Mouse (Mus musculus): ENCODE data around the gene Chn1.

Gene Chn1

DNA sequence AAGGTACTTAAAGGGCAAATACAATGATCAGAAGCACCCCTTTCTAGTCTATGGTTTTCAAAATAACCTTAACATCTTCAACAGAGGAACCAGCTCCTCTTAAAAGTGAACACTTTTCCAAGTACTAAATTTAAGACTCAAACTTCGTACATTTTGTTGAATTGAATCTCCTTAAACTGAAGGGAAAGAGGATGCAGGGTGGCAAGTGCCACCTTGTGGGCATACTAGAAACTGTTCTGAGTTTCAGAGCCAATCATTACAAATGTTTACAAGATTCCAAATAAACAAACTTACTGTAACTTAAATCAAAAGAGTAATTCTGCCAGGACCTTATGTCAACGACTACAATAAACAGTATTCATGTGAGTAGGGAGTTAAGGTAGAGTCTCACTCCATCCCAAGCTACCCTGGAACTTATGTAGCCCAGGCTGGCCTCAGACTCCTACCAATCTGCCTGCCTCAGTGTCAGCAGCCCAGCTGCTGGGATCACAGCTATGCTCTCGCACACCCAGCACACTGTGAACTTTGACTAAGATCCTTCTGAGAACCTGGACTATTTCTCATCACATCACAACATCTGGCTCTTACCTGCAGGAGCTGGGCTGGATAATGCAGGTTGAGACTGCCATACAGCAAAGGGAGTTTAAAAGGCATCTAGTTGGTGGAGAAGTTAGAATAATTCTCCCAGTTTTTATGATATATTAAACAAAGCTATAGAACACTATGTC is 29.3 kb downstream of the Chn1 start:
- DNase-seq (ENCODE audit: low spot score) = no peak

GRCm38 (mm10) chr2:73741286-73741685 is 33.9 kb downstream of the Chn1 start:
- DNase-seq (ENCODE audit: low spot score) = no peak

GRCm38 (mm10) chr2:73727868-73728267 is 47.3 kb downstream of the Chn1 start:
- no peak for DNase-seq (ENCODE audit: low spot score)

- no peak for DNase-seq (ENCODE audit: low spot score)
Observed at GRCm38 (mm10) chr2:73724934-73725333, 50.2 kb downstream of the Chn1 start.

DNA sequence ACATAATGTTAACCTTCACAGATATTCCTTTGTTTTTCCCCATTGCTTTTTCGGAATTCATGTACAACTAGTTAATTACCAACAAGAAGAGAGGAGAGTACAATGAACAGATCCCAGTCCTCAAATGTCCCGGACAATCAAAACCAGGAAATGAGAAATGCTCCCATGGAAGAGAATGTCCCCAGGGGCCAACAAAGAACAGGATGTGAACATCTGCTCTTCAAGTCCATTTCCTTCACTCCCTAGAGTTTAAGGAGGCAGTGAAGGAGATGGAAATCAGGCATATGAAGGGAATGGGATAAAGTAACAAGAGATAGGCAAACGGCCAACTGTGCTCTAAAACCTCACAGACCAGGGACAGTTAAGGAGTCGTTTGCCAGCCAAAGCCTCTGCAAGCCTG is 53.3 kb downstream of the Chn1 start:
- no peak for DNase-seq (ENCODE audit: low spot score)

- DNase-seq (ENCODE audit: low spot score) = no peak
Observed at GRCm38 (mm10) chr2:73712481-73712880, 62.7 kb downstream of the Chn1 start.

GRCm38 (mm10) chr2:73693045-73693444 is 82.1 kb downstream of the Chn1 start:
- no peak for DNase-seq (ENCODE audit: low spot score)

- no peak for DNase-seq (ENCODE audit: low spot score)
Observed at GRCm38 (mm10) chr2:73690783-73691604, 84.2 kb downstream of the Chn1 start.

DNA sequence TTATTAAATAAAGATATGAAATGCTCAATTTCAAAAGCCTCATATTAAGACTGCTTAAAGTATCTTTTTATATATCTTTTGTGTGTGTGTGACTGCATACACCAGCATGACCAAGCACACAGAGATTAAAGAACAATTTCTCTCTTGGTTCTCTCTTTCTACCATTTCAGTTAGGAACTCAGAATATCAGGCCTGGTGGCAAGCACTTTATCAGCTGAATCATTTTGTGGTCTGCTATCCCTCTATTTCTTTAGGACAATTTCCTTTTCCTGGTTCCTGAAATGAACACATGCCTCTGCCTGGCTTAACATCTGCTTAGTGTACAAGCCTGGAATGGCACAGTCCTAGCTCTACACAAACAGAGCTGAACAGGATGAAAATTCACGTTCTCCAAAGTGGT is 92.6 kb downstream of the Chn1 start:
- DNase-seq (ENCODE audit: low spot score) = no peak

- DNase-seq (ENCODE audit: low spot score) = no peak
Observed at GRCm38 (mm10) chr2:73680425-73681027, 94.6 kb downstream of the Chn1 start.

DNA sequence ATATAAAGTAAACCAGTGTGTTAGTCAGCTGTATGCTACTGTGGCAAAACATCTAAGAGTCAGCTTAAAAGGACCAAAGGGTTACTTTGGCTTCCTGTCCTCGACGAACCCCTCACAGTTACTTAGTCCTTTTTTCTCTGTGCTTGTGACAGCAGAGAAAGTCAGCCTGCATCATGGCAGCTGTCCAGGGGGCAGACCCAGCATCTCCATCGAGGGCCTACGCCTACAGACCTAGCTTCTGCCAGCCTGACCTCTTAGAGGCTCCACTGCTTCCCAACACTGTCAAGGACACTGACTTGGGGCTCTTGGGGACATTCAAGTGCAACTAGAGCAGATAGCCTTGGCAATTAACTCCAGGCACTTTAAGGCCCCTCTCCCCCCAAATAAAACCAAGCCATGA is 106.5 kb downstream of the Chn1 start:
- DNase-seq (ENCODE audit: low spot score) = no peak

GRCm38 (mm10) chr2:73660566-73661134 is 114.5 kb downstream of the Chn1 start:
- DNase-seq (ENCODE audit: low spot score) = no peak

DNA sequence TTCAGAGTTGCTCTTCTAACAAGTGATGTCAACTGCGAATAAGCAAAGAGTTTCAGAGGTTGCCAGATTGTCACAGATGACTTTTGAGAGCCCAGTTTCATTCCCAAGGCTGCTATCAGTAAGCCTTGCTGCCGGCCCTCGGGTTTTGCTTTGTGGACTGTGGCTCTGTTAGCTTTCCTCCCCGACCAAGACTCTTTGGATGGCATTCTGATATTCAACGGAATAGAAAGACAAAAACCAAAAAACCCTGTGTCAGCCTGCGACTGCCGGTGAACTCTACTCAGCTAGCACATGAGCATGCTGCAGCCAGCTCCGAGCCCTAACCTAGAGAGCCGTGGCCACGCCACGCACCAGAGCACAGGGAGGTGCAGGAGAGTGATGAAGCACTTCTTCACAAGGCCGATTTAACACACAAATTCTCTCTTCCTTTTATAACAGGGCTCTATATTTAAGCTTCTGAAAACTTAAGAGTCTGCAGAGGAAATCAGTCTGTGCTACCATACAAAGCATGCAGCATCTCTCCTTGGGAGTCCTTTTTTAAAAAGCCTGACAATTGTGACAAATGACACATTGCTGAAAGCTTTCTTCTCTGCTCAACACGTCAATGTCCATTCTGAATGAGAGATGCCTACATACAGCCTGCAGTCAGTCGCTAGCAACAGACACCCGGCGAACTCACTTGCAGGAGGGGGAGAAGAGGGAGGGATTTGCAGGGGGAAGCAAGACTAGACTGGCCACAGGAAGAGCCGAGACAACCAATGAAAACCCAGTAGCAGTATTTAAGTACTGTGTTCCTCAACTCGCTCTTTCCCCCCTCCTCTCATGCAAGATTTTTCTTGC is 115.2 kb downstream of the Chn1 start:
- peak; percentile 24 for DNase-seq (ENCODE audit: low spot score)

GRCm38 (mm10) chr2:73659041-73659440 is 116.1 kb downstream of the Chn1 start:
- DNase-seq (ENCODE audit: low spot score) = no peak

GRCm38 (mm10) chr2:73657961-73658360 is 117.2 kb downstream of the Chn1 start:
- no peak for DNase-seq (ENCODE audit: low spot score)

GRCm38 (mm10) chr2:73657151-73657550 is 118.0 kb downstream of the Chn1 start:
- peak; percentile 7 for DNase-seq (ENCODE audit: low spot score)

GRCm38 (mm10) chr2:73655663-73656062 is 119.5 kb downstream of the Chn1 start:
- no peak for DNase-seq (ENCODE audit: low spot score)

GRCm38 (mm10) chr2:73654892-73655243 is 120.3 kb downstream of the Chn1 start:
- DNase-seq (ENCODE audit: low spot score) = no peak

- DNase-seq (ENCODE audit: low spot score) = no peak
Observed at GRCm38 (mm10) chr2:73654059-73654891, 120.9 kb downstream of the Chn1 start.

GRCm38 (mm10) chr2:73637688-73638087 is 137.5 kb downstream of the Chn1 start:
- DNase-seq (ENCODE audit: low spot score) = no peak

DNA sequence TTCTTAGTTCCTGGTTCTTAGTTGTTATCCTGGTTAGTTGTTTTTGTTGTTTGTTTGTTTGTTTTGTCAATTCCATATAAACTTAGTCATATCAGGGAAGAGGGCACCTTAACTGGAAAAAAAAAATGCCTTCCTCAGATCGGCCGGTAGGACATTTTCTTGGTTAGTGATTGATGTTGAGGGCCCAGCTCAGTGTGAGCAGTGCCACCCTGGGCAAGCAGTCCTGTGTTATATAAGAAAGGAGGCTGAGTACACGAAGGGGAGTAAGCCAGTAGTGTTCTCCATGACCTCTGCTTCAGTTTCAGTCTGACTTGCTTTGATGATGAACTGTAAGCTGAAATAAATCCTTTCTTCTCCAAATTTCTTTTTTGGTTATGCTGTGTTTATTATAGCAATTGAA is 138.8 kb downstream of the Chn1 start:
- no peak for DNase-seq (ENCODE audit: low spot score)

Data from ovary, postnatal 36 days (tissue).